Mouse (Mus musculus): ENCODE results near the gene Traf3ip3. TPM values are rescaled to one million over a fixed set of nuclear protein-coding genes. Genes with fewer than 3 reads are reported as not detected.

Traf3ip3 gene
- 0.95 TPM for polyA plus RNA-seq (2015; fragmentation: Illumina TruSeq; extraction: RNeasy Lipid Tissue Mini Kit (QIAGEN cat#74804); ENCODE audit: low read depth, low replicate concordance)

GRCm38 (mm10) chr1:193201383-193201778 is at the start of gene Traf3ip3:
Traf3ip3 (minus strand) TSS chr1:193201703.

DNA sequence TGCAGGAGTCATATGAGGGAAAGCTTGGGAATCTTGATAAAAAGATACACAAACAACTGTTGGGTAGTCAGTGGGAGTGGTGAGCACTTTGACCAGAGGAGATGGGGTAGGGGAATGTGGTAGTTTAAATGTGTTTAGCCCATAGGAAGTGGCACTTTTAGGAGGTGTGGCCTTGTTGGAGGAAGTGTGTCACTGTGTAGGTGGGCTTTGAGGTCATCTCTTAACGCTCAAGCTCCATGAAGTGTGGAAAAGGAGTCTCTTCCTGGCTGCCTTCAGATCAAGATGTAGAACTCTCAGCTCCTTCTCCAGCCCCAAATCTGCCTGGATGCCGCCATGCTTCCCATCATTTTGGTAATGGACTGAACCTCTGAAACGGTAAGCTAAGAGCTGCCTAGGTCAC is 6.0 kb upstream of the Traf3ip3 start, which contains the start of gene Lamb3:
Gene Lamb3 (plus strand): TSS at position 197 of the 400 bp plus-strand sequence.

DNA sequence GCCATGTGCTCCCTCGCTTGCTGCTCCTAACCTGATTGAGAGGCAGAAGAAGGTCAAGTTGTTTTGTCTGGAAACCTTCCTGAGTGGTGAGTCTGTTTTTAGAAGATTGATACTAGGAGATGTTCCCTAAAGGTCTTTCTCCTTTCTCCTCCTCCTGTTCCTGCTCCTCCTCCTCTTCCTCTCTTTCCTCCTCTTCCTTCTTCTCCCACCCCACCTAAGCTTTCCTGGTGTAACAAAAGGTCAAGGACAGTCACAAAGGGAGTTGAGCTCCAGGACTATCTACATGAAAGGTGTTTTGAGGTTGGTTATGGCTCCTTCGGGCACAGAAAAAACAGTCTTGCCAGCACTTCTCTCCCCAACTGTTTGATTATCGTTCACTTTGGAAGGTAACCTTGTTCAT is 33.8 kb downstream of the Traf3ip3 start, which contains the start of gene A130010J15Rik:
Gene A130010J15Rik (plus strand): TSS at position 301 of the 400 bp plus-strand sequence.

DNA sequence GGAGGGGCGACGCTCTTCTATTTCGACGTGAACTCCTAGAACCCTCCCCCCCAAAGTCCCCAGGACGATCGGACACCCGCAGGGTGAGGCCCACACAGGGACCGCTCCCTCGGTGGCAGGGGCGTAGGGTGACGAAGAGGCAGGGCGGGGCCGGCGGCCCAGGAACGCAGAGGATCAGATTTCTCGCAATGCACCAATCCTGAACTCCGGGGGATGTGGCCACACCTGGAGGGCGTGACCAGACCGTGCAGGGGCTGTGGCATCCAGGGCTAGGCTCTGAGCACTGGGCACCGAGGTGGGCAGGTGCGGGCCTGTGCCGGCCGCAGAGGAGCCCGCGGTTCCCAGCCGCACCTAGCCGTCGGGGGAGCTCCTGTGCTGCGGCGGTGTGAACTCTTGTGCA is 48.6 kb downstream of the Traf3ip3 start, which contains the start of gene Irf6:
Gene Irf6 (plus strand): TSS at position 240 of the 400 bp plus-strand sequence.

GRCm38 (mm10) chr1:193129786-193130455 is 71.6 kb downstream of the Traf3ip3 start, which contains the start of gene Diexf:
Diexf (minus strand) TSS chr1:193130272.

Other genes starting within 250 kb of the Traf3ip3 start
- 9.6 TPM for gene Syt14, start 165.9 kb downstream of the Traf3ip3 start, polyA plus RNA-seq (2015; fragmentation: Illumina TruSeq; extraction: RNeasy Lipid Tissue Mini Kit (QIAGEN cat#74804); ENCODE audit: low read depth, low replicate concordance)
- gene Diexf, start 71.4 kb downstream of the Traf3ip3 start, polyA plus RNA-seq (2015; fragmentation: Illumina TruSeq; extraction: RNeasy Lipid Tissue Mini Kit (QIAGEN cat#74804); ENCODE audit: low read depth, low replicate concordance), result 13.4 TPM
- gene Irf6, start 48.6 kb downstream of the Traf3ip3 start, polyA plus RNA-seq (2015; fragmentation: Illumina TruSeq; extraction: RNeasy Lipid Tissue Mini Kit (QIAGEN cat#74804); ENCODE audit: low read depth, low replicate concordance), result 0.45 TPM
- 6.0 TPM for gene A130010J15Rik, start 33.7 kb downstream of the Traf3ip3 start, polyA plus RNA-seq (2015; fragmentation: Illumina TruSeq; extraction: RNeasy Lipid Tissue Mini Kit (QIAGEN cat#74804); ENCODE audit: low read depth, low replicate concordance)
- 0.77 TPM for gene Lamb3, start 6.0 kb upstream of the Traf3ip3 start, polyA plus RNA-seq (2015; fragmentation: Illumina TruSeq; extraction: RNeasy Lipid Tissue Mini Kit (QIAGEN cat#74804); ENCODE audit: low read depth, low replicate concordance)
- gene Hsd11b1, start 62.4 kb upstream of the Traf3ip3 start, polyA plus RNA-seq (2015; fragmentation: Illumina TruSeq; extraction: RNeasy Lipid Tissue Mini Kit (QIAGEN cat#74804); ENCODE audit: low read depth, low replicate concordance), result 45.3 TPM
- gene G0s2, start 71.5 kb upstream of the Traf3ip3 start, polyA plus RNA-seq (2015; fragmentation: Illumina TruSeq; extraction: RNeasy Lipid Tissue Mini Kit (QIAGEN cat#74804); ENCODE audit: low read depth, low replicate concordance), result 14.8 TPM
- gene Camk1g, start 168.6 kb upstream of the Traf3ip3 start, polyA plus RNA-seq (2015; fragmentation: Illumina TruSeq; extraction: RNeasy Lipid Tissue Mini Kit (QIAGEN cat#74804); ENCODE audit: low read depth, low replicate concordance), result 32.2 TPM

Measured in brain, adult 10 weeks (tissue).